Mouse (Mus musculus): Measurements from ENCODE around the gene Psg27. TPM values are rescaled to one million over a fixed set of nuclear protein-coding genes. Genes with fewer than 3 reads are reported as not detected.
"Not testable (repeated sequence)": the region's sequence is repeated elsewhere in the genome, so short reads cannot be mapped to it uniquely, and the experiment has no call there.

Psg27 gene
- not detected in 2 replicates for polyA plus RNA-seq (2016; fragmentation: Nextera tagmentation; extraction: Ambion mirVana)

GRCm38 (mm10) chr7:18567205-18567604, at the start of gene Psg27:
Gene Psg27, minus strand, starts transcription at chr7:18567305.
- Histone ChIP-seq H3K27me3 (replicated peaks) (no peaks in the 10 kb centered on the region), H3K9me3 (no peaks in the 10 kb centered on the region), H3K4me3 (no peak within 1 kb of the TSS), H3K4me2 (replicated peaks) (no peak within 1 kb of the TSS), H3K27ac (no peak within 1 kb of the TSS), H3K36me3 (no peaks in the 10 kb centered on the region), H3K9ac (no peak within 1 kb of the TSS), H3K4me1 (no peaks in the 10 kb centered on the region)
- WGBS: 83% methylated on average over 3 of the region's 3 CpGs
- no peak for ATAC-seq (ENCODE audit: low FRiP score, low read depth)

GRCm38 (mm10) chr7:18616401-18616800, 49.3 kb upstream of the Psg27 start, which contains the start of gene Psg23:
Gene Psg23, minus strand, starts transcription at chr7:18616501.
- H3K36me3 ChIP-seq; H3K9ac ChIP-seq; ATAC-seq (ENCODE audit: low FRiP score, low read depth); H3K4me3 ChIP-seq; H3K9me3 ChIP-seq; H3K27ac ChIP-seq; H3K27me3 ChIP-seq (replicated peaks); H3K4me2 ChIP-seq (replicated peaks); H3K4me1 ChIP-seq: not testable (repeated sequence)
- WGBS: 83% methylated on average over 2 of the region's 2 CpGs

- no peak overlapping the region for H3K4me2 ChIP-seq (replicated peaks)
- ATAC-seq (ENCODE audit: low FRiP score, low read depth): no peak
- H3K4me1 ChIP-seq: no peaks in the 10 kb centered on the region
- no peaks in the 10 kb centered on the region for H3K36me3 ChIP-seq
- H3K9ac ChIP-seq: no peak overlapping the region
- no peaks in the 10 kb centered on the region for H3K27me3 ChIP-seq (replicated peaks)
- H3K4me3 ChIP-seq: no peak overlapping the region
- H3K9me3 ChIP-seq: no peaks in the 10 kb centered on the region
- H3K27ac ChIP-seq: no peak overlapping the region
Observed at GRCm38 (mm10) chr7:18559850-18560249, 7.3 kb downstream of the Psg27 start.

- not testable (repeated sequence) for H3K4me1 ChIP-seq; H3K4me3 ChIP-seq; ATAC-seq (ENCODE audit: low FRiP score, low read depth); H3K4me2 ChIP-seq (replicated peaks); H3K9me3 ChIP-seq; H3K27me3 ChIP-seq (replicated peaks); H3K9ac ChIP-seq; H3K36me3 ChIP-seq; H3K27ac ChIP-seq
- WGBS: 77% methylated on average over 3 of the region's 3 CpGs
Observed at GRCm38 (mm10) chr7:18555751-18556150, 11.4 kb downstream of the Psg27 start.

- WGBS: 66% methylated on average over 3 of the region's 3 CpGs
Observed at GRCm38 (mm10) chr7:18533420-18533819, 33.7 kb downstream of the Psg27 start.

GRCm38 (mm10) chr7:18532169-18532568, 34.9 kb downstream of the Psg27 start, which contains the start of gene Psg25:
Gene Psg25, minus strand, starts transcription at chr7:18532269.
- H3K9me3 ChIP-seq: no peaks in the 10 kb centered on the region
- no peaks in the 10 kb centered on the region for H3K4me1 ChIP-seq
- no peaks in the 10 kb centered on the region for H3K36me3 ChIP-seq
- no peak within 1 kb of the TSS for H3K27ac ChIP-seq
- H3K4me3 ChIP-seq: no peak within 1 kb of the TSS
- H3K27me3 ChIP-seq (replicated peaks): no peaks in the 10 kb centered on the region
- WGBS: 83% methylated on average over 1 of the region's 1 CpGs
- ATAC-seq (ENCODE audit: low FRiP score, low read depth): no peak
- H3K4me2 ChIP-seq (replicated peaks): no peak within 1 kb of the TSS
- no peak within 1 kb of the TSS for H3K9ac ChIP-seq

More at GRCm38 (mm10) chr7:18533420-18533819, 33.7 kb downstream of the Psg27 start:
- Histone ChIP-seq H3K36me3 (no peaks in the 10 kb centered on the region), H3K27me3 (replicated peaks) (no peaks in the 10 kb centered on the region), H3K4me2 (replicated peaks) (no peak overlapping the region), H3K9me3 (0 out of 2 replicates have a peak, but pooled peaks cover 7% of the 10 kb centered on the region), H3K4me1 (no peaks in the 10 kb centered on the region), H3K4me3 (no peak overlapping the region), H3K9ac (no peak overlapping the region), H3K27ac (no peak overlapping the region)
- ATAC-seq (ENCODE audit: low FRiP score, low read depth): no peak

GRCm38 (mm10) chr7:18524668-18525067, 42.4 kb downstream of the Psg27 start:
- no peak for ATAC-seq (ENCODE audit: low FRiP score, low read depth)
- no peaks in the 10 kb centered on the region for H3K36me3 ChIP-seq
- H3K4me1 ChIP-seq: no peaks in the 10 kb centered on the region
- no peak overlapping the region for H3K4me2 ChIP-seq (replicated peaks)
- H3K9me3 ChIP-seq: 0 out of 2 replicates have a peak, but pooled peaks cover 5% of the 10 kb centered on the region
- no peaks in the 10 kb centered on the region for H3K27me3 ChIP-seq (replicated peaks)
- H3K4me3 ChIP-seq: no peak overlapping the region
- H3K9ac ChIP-seq: no peak overlapping the region
- no peak overlapping the region for H3K27ac ChIP-seq
- 95% methylated on average over 8 of the region's 8 CpGs for WGBS

- H3K4me2 ChIP-seq (replicated peaks); ATAC-seq (ENCODE audit: low FRiP score, low read depth); H3K4me3 ChIP-seq; H3K9ac ChIP-seq; H3K27ac ChIP-seq; H3K36me3 ChIP-seq; H3K4me1 ChIP-seq; H3K9me3 ChIP-seq; H3K27me3 ChIP-seq (replicated peaks): not testable (repeated sequence)
Observed at GRCm38 (mm10) chr7:18512848-18513247, 54.3 kb downstream of the Psg27 start.

- not testable (repeated sequence) for H3K36me3 ChIP-seq; H3K4me3 ChIP-seq; H3K27me3 ChIP-seq (replicated peaks); H3K9ac ChIP-seq; H3K4me1 ChIP-seq; H3K4me2 ChIP-seq (replicated peaks); ATAC-seq (ENCODE audit: low FRiP score, low read depth); H3K9me3 ChIP-seq; H3K27ac ChIP-seq
- WGBS: 57% methylated on average over 2 of the region's 2 CpGs
Observed at GRCm38 (mm10) chr7:18512417-18512816, 54.7 kb downstream of the Psg27 start.

- Histone ChIP-seq H3K36me3 (no peaks in the 10 kb centered on the region), H3K27ac (no peak overlapping the region), H3K27me3 (replicated peaks) (no peaks in the 10 kb centered on the region), H3K4me2 (replicated peaks) (no peak overlapping the region), H3K4me1 (no peaks in the 10 kb centered on the region), H3K4me3 (no peak overlapping the region), H3K9ac (no peak overlapping the region), H3K9me3 (no peaks in the 10 kb centered on the region)
- 24% methylated on average over 9 of the region's 9 CpGs for WGBS
- ATAC-seq (ENCODE audit: low FRiP score, low read depth): no peak
Observed at GRCm38 (mm10) chr7:18511479-18511878, 55.6 kb downstream of the Psg27 start.

Other genes starting within 250 kb of the Psg27 start
- not detected in 2 replicates for gene Psg18, start 212.3 kb downstream of the Psg27 start, polyA plus RNA-seq (2016; fragmentation: Nextera tagmentation; extraction: Ambion mirVana)
- not detected in 2 replicates for gene Psg28, start 135.3 kb downstream of the Psg27 start, polyA plus RNA-seq (2016; fragmentation: Nextera tagmentation; extraction: Ambion mirVana)
- not detected in 2 replicates for gene Psg26, start 83.1 kb downstream of the Psg27 start, polyA plus RNA-seq (2016; fragmentation: Nextera tagmentation; extraction: Ambion mirVana)
- gene Psg25, start 35.0 kb downstream of the Psg27 start, polyA plus RNA-seq (2016; fragmentation: Nextera tagmentation; extraction: Ambion mirVana): 0.06 TPM in 1 of 2 replicates, not detected in the other
- not detected in 2 replicates for gene Psg23, start 49.2 kb upstream of the Psg27 start, polyA plus RNA-seq (2016; fragmentation: Nextera tagmentation; extraction: Ambion mirVana)
- not detected in 2 replicates for gene Psg21, start 89.4 kb upstream of the Psg27 start, polyA plus RNA-seq (2016; fragmentation: Nextera tagmentation; extraction: Ambion mirVana)
- not detected in 2 replicates for gene Psg20, start 118.9 kb upstream of the Psg27 start, polyA plus RNA-seq (2016; fragmentation: Nextera tagmentation; extraction: Ambion mirVana)
- gene Psg22, start 150.8 kb upstream of the Psg27 start, polyA plus RNA-seq (2016; fragmentation: Nextera tagmentation; extraction: Ambion mirVana): not detected in 2 replicates
- not detected in 2 replicates for gene Psg19, start 231.2 kb upstream of the Psg27 start, polyA plus RNA-seq (2016; fragmentation: Nextera tagmentation; extraction: Ambion mirVana)

Measured in neural tube, embryonic 12.5 days (tissue).